Mouse (Mus musculus): ENCODE data around the gene Tfeb.

The Tfeb gene

GRCm38 (mm10) chr17:47787632-47788031 is 50.8 kb downstream of the Tfeb start:
- DNase-seq (ENCODE audit: extremely low spot score) = no peak

GRCm38 (mm10) chr17:47788306-47788705 is 51.5 kb downstream of the Tfeb start:
- no peak for DNase-seq (ENCODE audit: extremely low spot score)

GRCm38 (mm10) chr17:47788996-47789395 is 52.2 kb downstream of the Tfeb start:
- DNase-seq (ENCODE audit: extremely low spot score) = no peak

GRCm38 (mm10) chr17:47792098-47792863 is 55.5 kb downstream of the Tfeb start:
- peak; percentile 86 for DNase-seq (ENCODE audit: extremely low spot score)

GRCm38 (mm10) chr17:47793377-47793776 is 56.5 kb downstream of the Tfeb start:
- DNase-seq (ENCODE audit: extremely low spot score) = peak; percentile 87

- DNase-seq (ENCODE audit: extremely low spot score) = peak; percentile 76
Observed at GRCm38 (mm10) chr17:47795446-47795845, 58.6 kb downstream of the Tfeb start.

- DNase-seq (ENCODE audit: extremely low spot score) = no peak
Observed at GRCm38 (mm10) chr17:47796156-47796816, 59.5 kb downstream of the Tfeb start.

GRCm38 (mm10) chr17:47796968-47797367 is 60.1 kb downstream of the Tfeb start:
- no peak for DNase-seq (ENCODE audit: extremely low spot score)

- DNase-seq (ENCODE audit: extremely low spot score) = no peak
Observed at GRCm38 (mm10) chr17:47797383-47797782, 60.6 kb downstream of the Tfeb start.

- no peak for DNase-seq (ENCODE audit: extremely low spot score)
Observed at GRCm38 (mm10) chr17:47802806-47803205, 66.0 kb downstream of the Tfeb start.

- no peak for DNase-seq (ENCODE audit: extremely low spot score)
Observed at GRCm38 (mm10) chr17:47803662-47804061, 66.8 kb downstream of the Tfeb start.

- DNase-seq (ENCODE audit: extremely low spot score) = peak; percentile 57
Observed at GRCm38 (mm10) chr17:47805047-47805835, 68.4 kb downstream of the Tfeb start.

- DNase-seq (ENCODE audit: extremely low spot score) = no peak
Observed at GRCm38 (mm10) chr17:47806230-47806629, 69.4 kb downstream of the Tfeb start.

GRCm38 (mm10) chr17:47811265-47811800 is 74.5 kb downstream of the Tfeb start:
- DNase-seq (ENCODE audit: extremely low spot score) = no peak

GRCm38 (mm10) chr17:47812200-47812599 is 75.4 kb downstream of the Tfeb start:
- no peak for DNase-seq (ENCODE audit: extremely low spot score)

GRCm38 (mm10) chr17:47813616-47814015 is 76.8 kb downstream of the Tfeb start:
- no peak for DNase-seq (ENCODE audit: extremely low spot score)

GRCm38 (mm10) chr17:47814496-47814895 is 77.7 kb downstream of the Tfeb start:
- peak; percentile 54 for DNase-seq (ENCODE audit: extremely low spot score)

GRCm38 (mm10) chr17:47815446-47815845 is 78.6 kb downstream of the Tfeb start:
- no peak for DNase-seq (ENCODE audit: extremely low spot score)

GRCm38 (mm10) chr17:47818038-47818725 is 81.4 kb downstream of the Tfeb start:
- no peak for DNase-seq (ENCODE audit: extremely low spot score)

- no peak for DNase-seq (ENCODE audit: extremely low spot score)
Observed at GRCm38 (mm10) chr17:47821339-47821738, 84.5 kb downstream of the Tfeb start.

GRCm38 (mm10) chr17:47831161-47831560 is 94.3 kb downstream of the Tfeb start:
- peak; percentile 66 for DNase-seq (ENCODE audit: extremely low spot score)

GRCm38 (mm10) chr17:47831772-47832171 is 94.9 kb downstream of the Tfeb start:
- no peak for DNase-seq (ENCODE audit: extremely low spot score)
